Mouse (Mus musculus) stomach, embryonic 15.5 days (tissue): ENCODE data around the gene Ankib1. TPM values are rescaled to one million over a fixed set of nuclear protein-coding genes. Genes with fewer than 3 reads are reported as not detected.
"Not testable (repeated sequence)": the region's sequence is repeated elsewhere in the genome, so short reads cannot be mapped to it uniquely, and the experiment has no call there.

Experiments
- ATAC-seq: fragments of 200-750 bp; cut with Nextera tagmentation; 2 replicates; pipeline ENCODE4 v1.8.0; 2017; ENCODE audit warnings: low read depth, moderate number of reproducible peaks, moderate TSS enrichment; ENCODE audit not compliant: insufficient read depth, low FRiP score
- H3K27ac ChIP-seq: fragments of 300-500 bp; sonication (generic); 2 replicates; pipeline ENCODE4 v1.5.1; 2015; ENCODE audit warnings: mild to moderate bottlenecking, inconsistent platforms
- H3K27me3 ChIP-seq: fragments of 300-500 bp; sonication (generic); replicated peaks from 2 replicates; pipeline ENCODE4 v1.6.1; 2015; ENCODE audit warnings: inconsistent platforms
- H3K36me3 ChIP-seq: fragments of 300-500 bp; sonication (generic); 2 replicates; pipeline ENCODE4 v1.6.1; 2015; ENCODE audit warnings: inconsistent platforms
- H3K4me1 ChIP-seq: fragments of 300-500 bp; sonication (generic); 2 replicates; pipeline ENCODE4 v1.6.1; 2015; ENCODE audit warnings: inconsistent platforms
- H3K4me2 ChIP-seq: fragments of 300-500 bp; sonication (generic); 2 replicates; pipeline ENCODE4 v1.6.1; 2015; ENCODE audit warnings: mild to moderate bottlenecking, inconsistent platforms
- H3K4me3 ChIP-seq: fragments of 300-500 bp; sonication (generic); replicated peaks from 2 replicates; pipeline ENCODE4 v1.5.1; 2015; ENCODE audit warnings: inconsistent platforms
- H3K9ac ChIP-seq: fragments of 300-500 bp; sonication (generic); 2 replicates; pipeline ENCODE4 v1.6.1; 2015; ENCODE audit warnings: inconsistent platforms
- H3K9me3 ChIP-seq: fragments of 300-500 bp; sonication (generic); 2 replicates; pipeline ENCODE4 v1.6.1; 2016; ENCODE audit warnings: inconsistent platforms
- WGBS: fragments of 180-500 bp; shearing (Covaris S2); methylation state at CpG from one replicate; pipeline ENCODE4 v1.1.7; 2015; 5-methylcytosine and 5-hydroxymethylcytosine counted together
- polyA plus RNA-seq: library from polyadenylated mRNA; unstranded; fragments of >200 nt; fragmentation: Nextera tagmentation; extraction: Ambion mirVana; gene quantifications from 2 replicates; pipeline ENCODE4 v1.2.1, GENCODE M21; 2015

Gene Ankib1
- polyA plus RNA-seq, 1 experiment from 2014 or later = 9.1 TPM

DNA sequence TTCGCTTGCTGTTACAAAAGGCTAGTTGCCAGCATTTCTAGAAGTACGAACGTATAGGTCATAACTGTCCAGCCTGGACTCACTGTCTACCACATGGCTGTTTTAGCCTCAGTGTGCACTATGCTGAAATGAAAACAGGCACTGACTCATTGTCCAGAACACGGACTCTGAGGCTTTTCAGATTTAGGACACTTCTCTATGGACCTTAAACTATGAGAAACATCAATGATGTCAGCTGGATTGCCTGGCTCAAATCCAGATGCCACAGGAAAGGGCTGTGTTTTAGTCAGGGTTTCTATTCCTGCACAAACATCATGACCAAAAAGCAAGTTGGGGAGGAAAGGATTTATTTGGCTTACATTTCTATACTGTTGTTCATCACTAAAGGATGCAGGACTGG lies 15.2 kb downstream of the Ankib1 start:
- H3K36me3 ChIP-seq = no peaks in the 10 kb centered on the region
- H3K9me3 ChIP-seq = no peaks in the 10 kb centered on the region
- no peak for ATAC-seq
- 74% methylated on average over 4 of the region's 4 CpGs for WGBS
- no peaks in the 10 kb centered on the region for H3K27me3 ChIP-seq
- no peak overlapping the region for H3K27ac ChIP-seq
- H3K9ac ChIP-seq = no peak overlapping the region
- no peak overlapping the region for H3K4me3 ChIP-seq
- no peaks in the 10 kb centered on the region for H3K4me1 ChIP-seq
- no peak overlapping the region for H3K4me2 ChIP-seq

DNA sequence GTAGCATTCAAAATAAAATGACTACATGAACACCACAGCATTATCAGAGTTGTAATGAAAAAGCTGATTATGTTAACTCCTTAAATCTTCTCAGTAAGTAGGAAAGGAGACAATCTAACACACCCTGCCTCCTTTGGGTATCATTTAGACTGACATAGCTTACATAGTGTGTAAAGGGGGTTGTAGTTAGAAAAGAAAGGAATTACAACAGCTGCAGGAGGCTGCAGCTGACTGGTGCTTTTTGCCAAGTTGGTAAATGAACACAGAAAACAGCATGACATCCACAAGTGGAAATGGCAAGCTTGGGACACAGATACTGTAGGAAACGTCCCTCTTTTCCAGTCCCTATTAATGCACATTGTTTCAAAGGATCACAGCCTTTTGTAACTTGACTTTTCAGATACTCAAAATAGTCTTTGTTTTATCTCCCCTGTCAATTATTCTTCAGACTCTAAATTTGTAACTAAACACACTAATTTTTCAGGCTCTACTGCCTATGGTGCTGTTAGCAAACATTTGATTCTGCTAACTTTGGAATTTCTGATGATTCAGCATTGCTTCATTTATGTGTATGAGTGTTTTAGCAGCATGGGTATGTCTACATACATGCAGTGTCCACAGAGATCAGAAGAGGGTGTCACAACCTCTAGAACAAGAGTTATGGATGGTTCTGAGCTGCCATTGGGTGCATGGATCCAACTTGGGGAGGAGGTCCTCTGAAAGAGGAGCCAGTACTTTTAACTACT lies 17.8 kb downstream of the Ankib1 start:
- H3K36me3 ChIP-seq = no peaks in the 10 kb centered on the region
- H3K27ac ChIP-seq = no peak overlapping the region
- no peaks in the 10 kb centered on the region for H3K27me3 ChIP-seq
- H3K9ac ChIP-seq = no peak overlapping the region
- ATAC-seq = no peak
- 48% methylated on average over 1 of the region's 1 CpGs for WGBS
- no peak overlapping the region for H3K4me2 ChIP-seq
- H3K9me3 ChIP-seq = no peaks in the 10 kb centered on the region
- H3K4me3 ChIP-seq = no peak overlapping the region
- no peaks in the 10 kb centered on the region for H3K4me1 ChIP-seq

DNA sequence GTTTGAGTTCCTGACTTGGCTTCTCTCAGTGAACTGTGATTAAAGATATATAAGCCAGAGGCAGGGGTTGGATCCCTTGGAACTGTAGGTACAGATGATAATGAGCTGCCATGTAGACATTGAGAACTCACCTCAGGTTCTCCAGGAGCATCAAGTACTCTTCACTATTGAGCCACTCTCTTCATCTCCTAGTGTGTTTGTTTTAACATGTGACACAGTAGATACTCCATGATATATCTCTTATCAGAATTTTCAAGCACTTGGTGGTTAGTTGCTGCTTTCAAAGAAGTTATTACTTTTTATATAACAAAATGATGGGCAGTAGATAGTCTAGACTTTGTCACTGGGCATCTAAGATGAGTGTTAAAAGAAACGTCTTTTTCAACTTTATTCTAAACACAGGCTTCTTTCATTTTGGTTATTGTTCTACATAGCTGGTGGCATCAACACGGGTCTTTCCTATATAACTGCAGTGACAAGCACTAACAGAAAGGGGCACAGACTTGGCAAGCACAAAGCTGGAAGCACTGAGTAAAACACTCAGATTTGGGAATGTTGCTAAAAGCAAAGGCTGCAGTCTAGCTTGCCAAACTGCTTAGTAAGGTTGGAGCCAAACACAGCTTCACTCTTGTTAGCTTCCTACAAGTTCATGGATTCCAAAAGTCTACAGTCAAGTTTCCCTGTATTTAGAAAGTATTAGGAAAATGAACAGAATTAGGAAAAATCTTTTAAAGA lies 18.6 kb downstream of the Ankib1 start:
- Histone ChIP-seq H3K9ac (no peak overlapping the region), H3K9me3 (no peaks in the 10 kb centered on the region), H3K4me3 (no peak overlapping the region), H3K36me3 (no peaks in the 10 kb centered on the region), H3K4me2 (no peak overlapping the region), H3K4me1 (no peaks in the 10 kb centered on the region), H3K27me3 (no peaks in the 10 kb centered on the region), H3K27ac (no peak overlapping the region)
- WGBS = 87% methylated on average over 2 of the region's 2 CpGs
- ATAC-seq = no peak

DNA sequence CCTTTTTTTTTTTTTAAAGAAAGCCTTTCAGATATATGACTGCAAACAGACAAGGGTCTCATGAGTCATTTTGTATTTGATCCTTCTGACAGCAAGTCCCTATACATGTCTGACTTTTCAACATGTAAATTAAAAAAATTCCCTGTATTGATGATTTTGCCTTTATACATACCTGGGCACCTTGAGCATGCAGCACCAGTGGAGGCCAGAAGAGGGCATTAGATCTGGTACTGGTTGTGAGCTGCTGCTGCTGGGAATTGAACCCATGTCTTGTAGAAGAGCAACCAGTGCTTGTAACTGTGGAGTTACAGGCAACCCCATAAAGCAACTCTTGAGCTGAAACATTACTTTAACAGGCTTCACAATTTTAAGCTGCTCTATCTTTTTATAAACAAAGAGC lies 20.1 kb downstream of the Ankib1 start:
- no peak overlapping the region for H3K4me3 ChIP-seq
- H3K27me3 ChIP-seq = no peaks in the 10 kb centered on the region
- no peak for ATAC-seq
- no peak overlapping the region for H3K4me2 ChIP-seq
- H3K9ac ChIP-seq = no peak overlapping the region
- no peaks in the 10 kb centered on the region for H3K36me3 ChIP-seq
- H3K4me1 ChIP-seq = no peaks in the 10 kb centered on the region
- no peak overlapping the region for H3K27ac ChIP-seq
- H3K9me3 ChIP-seq = no peaks in the 10 kb centered on the region

DNA sequence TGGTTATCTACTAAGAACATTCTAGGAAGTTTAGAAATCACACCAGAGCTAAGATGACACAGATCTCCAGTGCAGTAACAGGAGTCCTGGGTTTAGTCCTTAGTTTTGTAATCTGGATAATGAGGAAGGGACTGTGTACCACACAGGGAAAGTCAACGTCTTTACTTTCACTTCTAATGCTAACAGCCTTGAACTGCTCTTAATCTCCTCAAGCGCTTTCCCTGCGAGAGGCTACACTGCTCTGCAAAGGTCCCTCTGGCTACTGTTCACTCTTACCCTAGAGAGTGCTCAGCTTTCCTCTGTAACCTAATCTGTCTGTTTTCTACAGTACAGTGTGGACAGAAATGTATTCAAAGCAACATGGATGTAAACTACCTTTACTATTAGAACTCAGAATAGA lies 30.7 kb downstream of the Ankib1 start:
- 63% methylated on average over 3 of the region's 3 CpGs for WGBS
- ATAC-seq = 0 out of 2 replicates have a peak, but pooled peaks have one; percentile 39
- no peak overlapping the region for H3K4me2 ChIP-seq

DNA sequence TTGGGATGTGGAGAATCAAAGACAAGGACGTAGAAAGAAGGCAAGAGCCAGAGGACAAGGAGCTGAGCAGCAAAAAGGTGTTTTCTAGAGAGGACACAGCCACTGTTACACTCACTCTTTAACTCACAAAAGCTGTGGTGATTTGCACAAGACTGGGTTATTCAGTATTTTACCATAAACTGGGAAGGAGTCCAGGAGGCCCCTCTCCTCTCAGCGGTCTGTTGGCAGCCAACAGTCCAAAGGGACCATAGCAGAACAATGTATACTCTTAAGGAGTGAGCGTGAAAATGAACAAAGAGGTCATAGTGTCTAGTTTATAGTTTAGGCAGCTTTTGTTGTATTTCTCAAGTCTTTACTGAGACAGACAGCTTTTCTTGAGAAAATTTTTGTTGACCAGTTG lies 31.2 kb downstream of the Ankib1 start:
- Histone ChIP-seq H3K4me3 (no peak overlapping the region), H3K27me3 (no peaks in the 10 kb centered on the region), H3K4me2 (no peak overlapping the region), H3K9ac (no peak overlapping the region), H3K9me3 (no peaks in the 10 kb centered on the region), H3K27ac (no peak overlapping the region), H3K36me3 (0 out of 2 replicates have a peak, but pooled peaks cover 5% of the 10 kb centered on the region), H3K4me1 (no peaks in the 10 kb centered on the region)
- no peak for ATAC-seq
- 76% methylated on average over 3 of the region's 3 CpGs for WGBS

More for the DNA sequence above, 30.7 kb downstream of the Ankib1 start:
- Histone ChIP-seq H3K9ac (no peak overlapping the region), H3K27me3 (no peaks in the 10 kb centered on the region), H3K36me3 (0 out of 2 replicates have a peak, but pooled peaks cover 5% of the 10 kb centered on the region), H3K4me1 (no peaks in the 10 kb centered on the region), H3K4me3 (no peak overlapping the region), H3K27ac (no peak overlapping the region), H3K9me3 (no peaks in the 10 kb centered on the region)

DNA sequence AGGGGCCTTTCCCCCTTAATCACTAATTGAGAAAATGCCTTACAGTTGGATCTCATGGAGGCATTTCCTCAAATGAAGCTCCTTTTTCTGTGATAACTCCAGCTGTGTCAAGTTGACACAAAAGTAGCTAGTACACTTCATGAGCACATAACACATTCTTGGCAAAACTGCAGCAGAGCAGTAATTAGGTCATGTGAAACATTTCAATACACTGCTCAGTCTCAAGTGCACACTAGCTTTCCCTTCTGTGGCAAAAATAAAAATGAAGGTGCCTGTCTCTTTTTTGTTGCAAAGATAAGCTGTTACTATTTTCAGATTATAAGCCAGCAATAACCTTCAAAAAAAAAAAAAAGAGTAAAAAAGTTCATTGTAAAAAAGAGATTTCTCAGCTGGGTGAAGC lies 52.2 kb downstream of the Ankib1 start:
- ATAC-seq, H3K27me3 ChIP-seq, H3K4me1 ChIP-seq, H3K4me2 ChIP-seq, H3K36me3 ChIP-seq, H3K4me3 ChIP-seq, H3K9ac ChIP-seq, H3K27ac ChIP-seq, H3K9me3 ChIP-seq: not testable (repeated sequence)

DNA sequence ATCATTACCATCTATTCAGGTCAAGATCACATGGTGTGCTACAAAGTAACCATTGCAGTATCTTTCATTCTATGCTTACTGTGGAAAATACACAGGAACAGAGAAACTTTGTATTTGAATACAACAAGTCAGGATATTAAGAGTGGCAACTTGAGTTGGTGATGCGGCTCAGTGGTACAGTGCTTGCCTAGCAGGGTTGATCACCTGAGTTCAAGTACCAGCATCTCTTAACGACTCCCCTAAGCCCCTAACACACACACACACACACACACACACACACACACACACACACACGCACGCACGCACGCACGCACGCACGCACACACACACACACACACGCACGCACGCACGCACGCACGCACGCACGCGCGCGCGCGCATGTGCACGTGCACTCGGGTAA lies 69.9 kb downstream of the Ankib1 start:
- WGBS = 92% methylated on average over 24 of the region's 24 CpGs
- not testable (repeated sequence) for H3K27me3 ChIP-seq, H3K4me1 ChIP-seq, H3K36me3 ChIP-seq, H3K4me3 ChIP-seq, H3K9ac ChIP-seq, ATAC-seq, H3K27ac ChIP-seq, H3K9me3 ChIP-seq, H3K4me2 ChIP-seq

DNA sequence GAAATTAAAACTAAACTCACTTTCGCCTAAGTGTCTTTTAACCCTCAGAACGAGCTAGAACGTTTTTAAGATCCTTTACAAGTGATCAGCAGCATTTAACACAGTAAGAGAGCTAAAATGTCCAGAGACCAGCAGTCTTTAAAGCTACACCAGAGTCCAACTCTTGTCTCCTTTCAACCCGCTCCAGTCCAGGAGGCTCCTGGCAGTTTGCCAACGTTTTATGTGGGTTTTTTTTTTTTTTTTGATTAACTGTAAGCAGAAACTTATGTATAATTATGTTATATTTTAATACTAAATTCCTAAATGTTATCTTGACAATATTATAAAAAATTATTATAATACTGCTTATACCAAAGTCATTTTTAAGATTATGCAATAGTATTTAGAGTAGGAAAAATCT lies 73.9 kb downstream of the Ankib1 start:
- WGBS = 70% methylated on average over 5 of the region's 5 CpGs
- Histone ChIP-seq H3K9ac (no peak overlapping the region), H3K9me3 (no peaks in the 10 kb centered on the region), H3K4me2 (no peak overlapping the region), H3K27ac (no peak overlapping the region), H3K36me3 (peaks cover 5% of the 10 kb centered on the region; the same call in 1 of the 2 replicates), H3K27me3 (no peaks in the 10 kb centered on the region), H3K4me1 (no peaks in the 10 kb centered on the region), H3K4me3 (no peak overlapping the region)
- no peak for ATAC-seq

DNA sequence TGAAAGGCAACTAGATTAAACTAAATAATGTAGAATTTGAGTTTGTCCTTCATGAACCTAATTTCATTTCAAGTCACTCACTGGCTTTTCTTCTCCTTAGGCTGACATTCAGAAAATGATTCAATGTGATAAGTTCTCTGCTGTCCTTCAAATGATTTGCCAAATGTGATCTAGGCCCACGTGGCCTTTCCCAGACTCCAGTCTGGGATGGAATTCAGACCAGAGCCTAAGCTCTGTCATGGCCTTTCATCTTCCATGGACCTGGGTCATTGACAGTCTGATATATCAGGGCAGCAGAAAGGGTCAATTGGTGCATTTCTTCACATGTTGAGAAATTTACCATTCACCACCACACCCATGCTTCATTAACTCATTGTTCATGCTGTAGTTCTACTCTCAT lies 77.2 kb downstream of the Ankib1 start:
- 79% methylated on average over 1 of the region's 1 CpGs for WGBS
- no peak for ATAC-seq
- no peak overlapping the region for H3K4me3 ChIP-seq

DNA sequence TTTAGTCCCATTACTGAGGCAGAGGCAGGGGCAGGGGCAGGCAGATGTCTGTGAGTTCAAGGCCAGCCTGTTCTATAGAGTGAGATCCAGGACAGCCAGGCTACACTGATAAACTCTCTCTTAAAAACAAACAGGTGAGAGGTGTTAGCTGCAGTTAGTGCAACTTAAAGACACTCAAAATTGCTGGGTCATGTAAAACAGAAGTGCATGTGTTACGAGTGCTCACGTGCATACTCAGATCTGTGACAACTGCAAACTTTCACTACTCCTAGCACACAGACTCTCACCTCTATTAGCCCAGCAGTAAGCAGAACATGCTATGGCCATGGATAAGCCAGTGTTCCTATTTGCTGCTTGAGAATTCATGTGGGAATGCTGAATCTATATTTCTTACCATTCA lies 79.3 kb downstream of the Ankib1 start:
- no peak overlapping the region for H3K27ac ChIP-seq
- no peak overlapping the region for H3K9ac ChIP-seq
- H3K9me3 ChIP-seq = no peaks in the 10 kb centered on the region
- no peak overlapping the region for H3K4me3 ChIP-seq
- no peak for ATAC-seq
- H3K27me3 ChIP-seq = no peaks in the 10 kb centered on the region
- H3K4me2 ChIP-seq = no peak overlapping the region
- 86% methylated on average over 2 of the region's 2 CpGs for WGBS
- H3K36me3 ChIP-seq = peaks cover 6% of the 10 kb centered on the region; the same call in 1 of the 2 replicates
- no peaks in the 10 kb centered on the region for H3K4me1 ChIP-seq

More for the DNA sequence above, 77.2 kb downstream of the Ankib1 start:
- no peaks in the 10 kb centered on the region for H3K27me3 ChIP-seq
- no peak overlapping the region for H3K4me2 ChIP-seq
- H3K9ac ChIP-seq = no peak overlapping the region
- H3K4me1 ChIP-seq = no peaks in the 10 kb centered on the region
- H3K27ac ChIP-seq = no peak overlapping the region
- no peaks in the 10 kb centered on the region for H3K9me3 ChIP-seq
- peaks cover 7% of the 10 kb centered on the region; the same call in 1 of the 2 replicates for H3K36me3 ChIP-seq

DNA sequence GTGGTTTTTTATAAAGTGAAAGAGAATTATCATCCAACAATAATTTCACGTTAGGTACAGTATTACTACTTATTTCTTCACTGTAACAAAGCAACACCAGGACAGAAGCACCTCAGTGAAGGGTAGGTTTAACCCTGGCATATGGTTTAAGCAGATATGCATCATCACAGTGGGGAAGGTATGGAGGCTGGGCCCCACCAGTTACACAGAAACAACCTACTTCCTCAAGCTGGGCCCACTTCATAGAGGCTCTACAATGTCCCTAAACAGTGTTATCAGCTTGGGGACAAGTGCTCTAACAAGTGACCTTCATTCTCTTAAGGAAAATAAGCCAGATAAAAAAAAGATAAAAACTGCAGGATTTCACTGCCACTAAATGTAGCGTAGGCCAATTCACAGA lies 79.9 kb downstream of the Ankib1 start:
- Histone ChIP-seq H3K4me1 (no peaks in the 10 kb centered on the region), H3K4me2 (no peak overlapping the region), H3K27me3 (no peaks in the 10 kb centered on the region), H3K27ac (no peak overlapping the region), H3K36me3 (peaks cover 3% of the 10 kb centered on the region; the same call in 1 of the 2 replicates), H3K9me3 (no peaks in the 10 kb centered on the region), H3K4me3 (no peak overlapping the region), H3K9ac (no peak overlapping the region)
- no peak for ATAC-seq
- 89% methylated on average over 2 of the region's 2 CpGs for WGBS
